Mouse (Mus musculus): Measurements from ENCODE around the gene 1700086D15Rik. TPM values are rescaled to one million over a fixed set of nuclear protein-coding genes. Genes with fewer than 3 reads are reported as not detected.

The 1700086D15Rik gene
- polyA plus RNA-seq, 1 experiment, result not detected

GRCm38 (mm10) chr11:65139030-65139429 lies 20.7 kb downstream of the 1700086D15Rik start:
- Histone ChIP-seq H3K4me1 (ENCODE audit: control insufficient read depth, insufficient read depth, insufficient read length) (no peaks in the 10 kb centered on the region), H3K27ac (ENCODE audit: insufficient read depth, low read length) (no peak overlapping the region), H3K27me3 (ENCODE audit: control insufficient read depth, insufficient read depth, low read length) (no peaks in the 10 kb centered on the region), H3K4me3 (ENCODE audit: extremely low read depth, insufficient read depth, insufficient read length) (no peak overlapping the region), H3K36me3 (ENCODE audit: control insufficient read depth, insufficient read depth, low read length) (no peaks in the 10 kb centered on the region)
- TF ChIP-seq POLR2A (IDR thresholded peaks at IDR 0.05; ENCODE audit: low read depth, low read length), result no peak
- TF ChIP-seq CTCF (IDR thresholded peaks at IDR 0.05; ENCODE audit: extremely low read depth, insufficient read depth, insufficient read length, insufficient replicate concordance), result no peak
- WGBS, result 85% methylated on average over 3 of the region's 3 CpGs
- no peak for DNase-seq (ENCODE audit: low read depth in 1 of 2, low spot score in 2 of 2)

- H3K4me3 ChIP-seq (ENCODE audit: extremely low read depth, insufficient read depth, insufficient read length), result no peak overlapping the region
- 84% methylated on average over 2 of the region's 2 CpGs for WGBS
- no peak for DNase-seq (ENCODE audit: low read depth in 1 of 2, low spot score in 2 of 2)
- TF ChIP-seq POLR2A (IDR thresholded peaks at IDR 0.05; ENCODE audit: low read depth, low read length) (no peak), CTCF (IDR thresholded peaks at IDR 0.05; ENCODE audit: extremely low read depth, insufficient read depth, insufficient read length, insufficient replicate concordance) (no peak)
- H3K27ac ChIP-seq (ENCODE audit: insufficient read depth, low read length), result no peak overlapping the region
- no peaks in the 10 kb centered on the region for H3K36me3 ChIP-seq (ENCODE audit: control insufficient read depth, insufficient read depth, low read length)
- no peaks in the 10 kb centered on the region for H3K4me1 ChIP-seq (ENCODE audit: control insufficient read depth, insufficient read depth, insufficient read length)
- H3K27me3 ChIP-seq (ENCODE audit: control insufficient read depth, insufficient read depth, low read length), result no peaks in the 10 kb centered on the region
Measured at GRCm38 (mm10) chr11:65137145-65137652, 22.5 kb downstream of the 1700086D15Rik start.

GRCm38 (mm10) chr11:65135251-65135739 lies 24.4 kb downstream of the 1700086D15Rik start:
- no peak for DNase-seq (ENCODE audit: low read depth in 1 of 2, low spot score in 2 of 2)
- Histone ChIP-seq H3K27me3 (ENCODE audit: control insufficient read depth, insufficient read depth, low read length) (no peaks in the 10 kb centered on the region), H3K4me1 (ENCODE audit: control insufficient read depth, insufficient read depth, insufficient read length) (no peaks in the 10 kb centered on the region), H3K36me3 (ENCODE audit: control insufficient read depth, insufficient read depth, low read length) (no peaks in the 10 kb centered on the region), H3K4me3 (ENCODE audit: extremely low read depth, insufficient read depth, insufficient read length) (no peak overlapping the region), H3K27ac (ENCODE audit: insufficient read depth, low read length) (no peak overlapping the region)
- 82% methylated on average over 8 of the region's 8 CpGs for WGBS
- no peak for TF ChIP-seq POLR2A (IDR thresholded peaks at IDR 0.05; ENCODE audit: low read depth, low read length)

- Histone ChIP-seq H3K4me3 (ENCODE audit: extremely low read depth, insufficient read depth, insufficient read length) (no peak overlapping the region), H3K27ac (ENCODE audit: insufficient read depth, low read length) (no peak overlapping the region), H3K27me3 (ENCODE audit: control insufficient read depth, insufficient read depth, low read length) (no peaks in the 10 kb centered on the region), H3K36me3 (ENCODE audit: control insufficient read depth, insufficient read depth, low read length) (no peaks in the 10 kb centered on the region), H3K4me1 (ENCODE audit: control insufficient read depth, insufficient read depth, insufficient read length) (no peaks in the 10 kb centered on the region)
- DNase-seq (ENCODE audit: low read depth in 1 of 2, low spot score in 2 of 2), result no peak
- WGBS, result 85% methylated on average over 4 of the region's 4 CpGs
- no peak for TF ChIP-seq CTCF (IDR thresholded peaks at IDR 0.05; ENCODE audit: extremely low read depth, insufficient read depth, insufficient read length, insufficient replicate concordance)
- TF ChIP-seq POLR2A (IDR thresholded peaks at IDR 0.05; ENCODE audit: low read depth, low read length), result no peak
Measured at GRCm38 (mm10) chr11:65133661-65134060, 26.0 kb downstream of the 1700086D15Rik start.

GRCm38 (mm10) chr11:65129110-65129509 lies 30.6 kb downstream of the 1700086D15Rik start:
- 85% methylated on average over 4 of the region's 4 CpGs for WGBS

GRCm38 (mm10) chr11:65128666-65129065 lies 31.0 kb downstream of the 1700086D15Rik start:
- Histone ChIP-seq H3K4me1 (ENCODE audit: control insufficient read depth, insufficient read depth, insufficient read length) (no peaks in the 10 kb centered on the region), H3K27ac (ENCODE audit: insufficient read depth, low read length) (no peak overlapping the region), H3K4me3 (ENCODE audit: extremely low read depth, insufficient read depth, insufficient read length) (no peak overlapping the region), H3K27me3 (ENCODE audit: control insufficient read depth, insufficient read depth, low read length) (no peaks in the 10 kb centered on the region), H3K36me3 (ENCODE audit: control insufficient read depth, insufficient read depth, low read length) (no peaks in the 10 kb centered on the region)
- TF ChIP-seq POLR2A (IDR thresholded peaks at IDR 0.05; ENCODE audit: low read depth, low read length), result no peak
- no peak for TF ChIP-seq CTCF (IDR thresholded peaks at IDR 0.05; ENCODE audit: extremely low read depth, insufficient read depth, insufficient read length, insufficient replicate concordance)
- DNase-seq (ENCODE audit: low read depth in 1 of 2, low spot score in 2 of 2), result no peak
- 65% methylated on average over 4 of the region's 4 CpGs for WGBS

More at GRCm38 (mm10) chr11:65129110-65129509, 30.6 kb downstream of the 1700086D15Rik start:
- H3K27me3 ChIP-seq (ENCODE audit: control insufficient read depth, insufficient read depth, low read length), result no peaks in the 10 kb centered on the region
- H3K27ac ChIP-seq (ENCODE audit: insufficient read depth, low read length), result no peak overlapping the region
- no peaks in the 10 kb centered on the region for H3K36me3 ChIP-seq (ENCODE audit: control insufficient read depth, insufficient read depth, low read length)
- H3K4me3 ChIP-seq (ENCODE audit: extremely low read depth, insufficient read depth, insufficient read length), result no peak overlapping the region
- TF ChIP-seq CTCF (IDR thresholded peaks at IDR 0.05; ENCODE audit: extremely low read depth, insufficient read depth, insufficient read length, insufficient replicate concordance), result no peak
- TF ChIP-seq POLR2A (IDR thresholded peaks at IDR 0.05; ENCODE audit: low read depth, low read length), result no peak
- no peaks in the 10 kb centered on the region for H3K4me1 ChIP-seq (ENCODE audit: control insufficient read depth, insufficient read depth, insufficient read length)
- no peak for DNase-seq (ENCODE audit: low read depth in 1 of 2, low spot score in 2 of 2)

GRCm38 (mm10) chr11:65126566-65126965 lies 33.1 kb downstream of the 1700086D15Rik start:
- Histone ChIP-seq H3K27me3 (ENCODE audit: control insufficient read depth, insufficient read depth, low read length) (no peaks in the 10 kb centered on the region), H3K4me1 (ENCODE audit: control insufficient read depth, insufficient read depth, insufficient read length) (no peaks in the 10 kb centered on the region), H3K36me3 (ENCODE audit: control insufficient read depth, insufficient read depth, low read length) (no peaks in the 10 kb centered on the region), H3K4me3 (ENCODE audit: extremely low read depth, insufficient read depth, insufficient read length) (no peak overlapping the region), H3K27ac (ENCODE audit: insufficient read depth, low read length) (no peak overlapping the region)
- DNase-seq (ENCODE audit: low read depth in 1 of 2, low spot score in 2 of 2), result no peak
- WGBS, result 89% methylated on average over 9 of the region's 9 CpGs
- TF ChIP-seq CTCF (IDR thresholded peaks at IDR 0.05; ENCODE audit: extremely low read depth, insufficient read depth, insufficient read length, insufficient replicate concordance), result no peak
- TF ChIP-seq POLR2A (IDR thresholded peaks at IDR 0.05; ENCODE audit: low read depth, low read length), result no peak
